Mouse (Mus musculus) gastrocnemius, postnatal 14 days (tissue): ENCODE measurements around the gene Rgs7. TPM values are rescaled to one million over a fixed set of nuclear protein-coding genes. Genes with fewer than 3 reads are reported as not detected.

Experiments
- DNase-seq: peaks from one replicate; pipeline ENCODE4 v3.0.0; 2021; ENCODE audit warnings: mixed read lengths
- intact Hi-C: fragments of 180-260 bp; cut with DNase I; formaldehyde crosslinking; loops from one replicate; pipeline ENCODE4 v1.15.1; 2025; ENCODE audit warnings: low total_unique reads
- total RNA-seq, 2 experiments: library from RNA; stranded (reverse); gene quantifications; 2 replicates each; pipeline ENCODE4 v1.2.3; 2021

The Rgs7 gene
- total RNA-seq, 2 experiments from 2014 or later, result 0.12 to 0.22 TPM

DNA sequence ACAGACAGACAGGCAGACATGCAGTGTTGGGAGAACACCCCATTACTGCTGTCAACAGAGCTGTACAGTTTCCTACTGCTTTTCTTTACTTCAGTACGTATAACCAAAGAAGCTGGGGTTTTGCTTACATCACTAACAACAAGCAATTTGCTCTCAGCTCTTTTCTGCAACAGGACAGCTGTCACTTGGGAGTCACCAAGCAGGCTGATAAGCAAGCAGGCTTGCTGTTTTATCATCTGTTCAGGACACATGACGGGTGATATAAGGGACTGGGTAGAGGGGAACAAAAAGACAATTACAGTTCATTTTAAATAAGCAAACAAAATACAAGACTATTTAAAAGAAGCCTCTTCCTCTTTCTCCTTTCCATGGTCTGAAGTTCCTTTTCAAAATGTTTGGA, 289.4 kb downstream of the Rgs7 start:
- no peak for DNase-seq
- intact Hi-C loops, result no loop called here

DNA sequence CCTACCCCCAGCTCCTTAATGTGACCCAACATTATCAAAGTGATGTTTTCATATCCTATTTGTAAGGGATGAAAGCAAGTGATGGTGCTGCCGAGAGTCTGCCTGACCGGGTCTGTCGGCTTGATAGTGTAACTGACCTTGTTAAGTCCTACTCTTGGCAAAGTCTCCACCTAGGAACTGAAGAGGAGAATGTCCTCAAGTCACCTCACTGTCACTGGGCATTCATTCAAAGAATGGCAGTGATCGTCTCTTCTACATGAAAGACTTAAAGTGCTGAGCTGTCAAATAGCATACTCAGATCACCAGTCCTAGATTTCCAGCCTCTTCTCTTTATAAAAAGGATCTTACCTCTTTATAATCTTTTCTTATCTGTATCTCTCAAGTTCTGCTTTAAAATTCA, 293.4 kb downstream of the Rgs7 start:
- intact Hi-C loops, result no loop called here
- DNase-seq, result no peak

DNA sequence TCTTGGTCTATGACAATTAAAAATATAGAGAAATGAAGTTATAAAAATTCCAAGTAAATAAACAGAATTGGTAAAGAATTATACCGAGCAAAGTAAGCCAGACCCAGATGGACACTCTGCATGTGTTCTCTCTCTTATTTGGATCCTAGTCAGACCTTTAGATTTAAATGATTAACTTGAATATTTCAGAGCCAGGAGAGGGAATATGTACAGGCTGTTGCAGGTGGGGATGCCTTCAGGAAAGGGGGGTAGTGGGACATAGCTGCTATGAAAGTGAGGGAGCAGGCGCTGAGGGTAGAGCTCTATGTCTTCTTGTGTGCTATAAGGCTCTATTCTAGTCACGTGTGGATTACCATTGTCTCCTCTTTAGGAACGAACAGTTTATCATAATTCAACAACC, 296.5 kb downstream of the Rgs7 start:
- intact Hi-C loops, result no loop called here
- DNase-seq, result no peak

DNA sequence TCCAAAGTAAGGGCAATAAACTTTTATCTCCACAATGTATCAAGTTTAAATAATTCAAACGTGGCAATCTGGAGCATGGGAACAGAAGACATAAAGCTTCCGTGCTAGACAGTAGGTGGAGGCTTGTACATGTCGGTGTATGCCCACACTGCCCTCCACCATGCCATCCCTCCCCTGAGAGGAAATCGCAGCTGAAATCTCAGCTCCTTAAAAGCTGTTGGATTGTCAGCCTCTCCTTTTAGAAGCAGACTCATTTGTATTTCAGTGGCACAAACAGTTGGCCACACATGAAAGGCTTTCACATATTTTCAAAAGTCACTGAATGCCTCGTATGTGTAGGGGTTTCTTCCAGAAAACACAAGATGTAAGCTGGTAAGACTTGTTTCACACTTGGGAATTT, 304.1 kb downstream of the Rgs7 start:
- intact Hi-C loops, result no loop called here

DNA sequence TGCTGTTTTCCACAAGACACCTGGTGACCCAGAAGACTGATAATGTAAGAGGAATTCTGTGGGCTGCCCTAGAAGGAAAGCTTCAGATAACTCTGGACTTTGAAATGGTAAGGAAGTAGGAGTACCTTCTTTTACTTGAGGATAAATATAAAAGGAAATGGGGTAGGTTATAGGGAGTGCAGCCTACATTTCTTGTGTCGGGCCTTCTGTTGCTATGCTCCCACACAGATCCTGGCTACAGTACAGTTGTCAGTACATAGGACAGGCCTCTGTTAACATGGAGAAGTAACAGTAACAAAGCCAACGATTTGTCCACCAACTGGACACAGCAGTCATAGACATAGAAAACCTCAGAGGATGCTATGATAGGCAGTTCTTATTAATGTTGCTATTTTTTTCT, 307.1 kb downstream of the Rgs7 start:
- no peak for DNase-seq
- intact Hi-C loops, result no loop called here

More for the DNA sequence above, 304.1 kb downstream of the Rgs7 start:
- DNase-seq, result no peak

DNA sequence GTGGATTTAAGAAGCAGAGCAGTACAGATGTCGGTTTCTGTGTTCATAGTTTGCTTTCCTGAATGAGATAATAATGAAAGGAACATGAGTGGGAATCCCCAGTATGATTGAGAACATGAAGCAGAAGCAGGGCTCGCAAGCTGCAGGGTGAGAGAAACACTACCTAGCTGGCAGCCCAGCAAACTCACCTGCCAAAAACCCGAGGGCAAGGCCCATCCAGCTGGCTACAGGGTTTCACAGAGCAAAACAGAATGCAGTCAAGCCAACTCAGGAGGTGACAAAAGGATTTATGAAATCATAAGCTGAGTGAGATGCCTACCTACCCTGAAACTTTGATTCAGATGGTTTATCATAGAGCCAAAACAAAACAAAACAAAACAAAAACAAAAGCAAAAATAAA, 307.6 kb downstream of the Rgs7 start:
- no peak for DNase-seq
- intact Hi-C loops, result no loop called here

DNA sequence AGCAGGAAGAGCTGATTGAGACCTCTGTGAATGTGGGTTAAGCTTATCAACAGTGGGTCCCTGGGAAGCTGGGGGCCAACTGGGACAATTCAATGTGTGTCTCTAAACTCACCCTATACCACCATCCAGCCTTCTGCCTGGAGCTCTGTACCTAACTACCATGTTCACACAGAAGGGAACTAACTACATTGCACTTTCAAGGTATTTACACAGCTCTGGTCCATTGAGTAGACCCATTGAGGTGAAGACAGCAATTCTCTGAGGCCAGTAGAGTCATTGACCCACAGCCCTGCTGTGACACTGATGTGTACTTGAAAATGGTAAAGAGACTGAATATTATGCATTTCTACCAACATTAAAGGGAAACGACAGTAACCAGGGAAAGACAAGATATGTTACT, 313.6 kb downstream of the Rgs7 start:
- intact Hi-C loops, result no loop called here
- no peak for DNase-seq

DNA sequence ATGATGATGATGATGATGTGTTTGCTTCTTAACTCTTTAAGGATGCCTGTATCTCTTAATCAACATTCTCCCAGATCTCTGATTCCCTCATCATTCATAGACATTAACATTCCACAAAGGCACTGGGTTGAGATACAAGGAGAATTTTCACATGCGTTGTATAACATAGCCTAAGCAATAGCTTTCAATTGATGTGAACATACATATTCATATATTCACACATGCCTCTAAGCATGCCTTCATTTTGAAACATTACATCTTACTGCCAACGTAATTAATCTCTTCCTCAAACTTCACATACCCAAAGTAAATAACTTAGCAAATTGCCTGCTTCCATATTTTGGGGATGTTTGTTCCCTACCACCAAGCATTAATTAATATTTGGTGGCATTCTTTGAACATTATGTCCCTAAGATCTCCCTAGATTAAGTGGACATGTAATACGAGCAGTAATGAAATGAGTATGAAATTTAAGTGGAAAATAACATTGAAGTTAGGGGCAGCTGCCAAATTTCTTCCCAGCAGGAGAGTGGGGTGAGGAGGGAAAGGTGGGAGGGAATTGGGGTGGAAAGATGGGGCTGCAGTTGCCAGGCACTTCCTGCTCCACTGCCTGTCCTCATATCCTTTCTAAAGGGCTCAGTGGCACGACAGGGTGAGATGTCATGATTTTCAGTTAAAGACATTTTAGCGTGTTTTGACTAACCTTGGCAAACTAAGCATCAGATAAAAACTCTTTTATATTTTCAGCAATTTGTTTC, 317.2 kb downstream of the Rgs7 start:
- no peak for DNase-seq
- intact Hi-C loops, result no loop called here

DNA sequence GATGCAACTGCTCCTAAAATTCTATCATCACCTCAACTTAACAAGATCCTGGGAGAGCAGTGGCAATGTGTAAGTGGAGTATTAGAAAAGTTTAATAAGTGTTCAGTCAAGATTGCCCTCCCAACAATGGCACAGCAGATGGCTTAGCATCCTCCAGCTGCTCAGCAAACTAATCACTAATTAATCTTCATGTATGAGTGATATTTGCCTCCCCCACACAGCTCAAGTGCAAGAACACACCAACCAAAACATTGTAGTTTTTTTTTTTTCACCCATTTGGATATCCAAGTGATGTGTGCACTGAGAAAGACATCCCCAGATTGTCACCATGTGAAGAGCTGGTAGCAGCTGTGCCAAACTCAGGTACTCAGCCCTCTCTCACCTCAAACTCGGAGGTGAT, 336.8 kb downstream of the Rgs7 start:
- intact Hi-C loops, result no loop called here
- no peak for DNase-seq

DNA sequence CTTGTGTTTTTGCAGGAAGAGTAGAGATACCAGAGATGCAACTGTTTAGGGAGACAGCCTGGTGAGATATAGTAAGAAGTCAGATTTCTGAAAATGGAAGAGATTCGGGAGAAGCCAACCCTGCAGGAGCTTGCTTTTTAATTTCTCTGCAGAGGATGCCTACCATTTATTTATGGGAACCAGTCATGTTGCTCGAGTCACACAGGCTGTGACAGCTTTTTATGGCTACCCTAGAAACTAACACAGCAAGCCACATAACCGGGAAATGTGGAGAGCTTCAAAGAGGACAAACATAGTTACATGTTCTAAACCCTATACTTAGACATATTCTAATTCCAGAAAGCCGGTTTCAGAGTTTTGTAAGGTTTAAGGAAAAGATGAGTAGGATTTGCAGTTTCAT, 349.2 kb downstream of the Rgs7 start:
- DNase-seq, result no peak
- intact Hi-C loops, result no loop called here

DNA sequence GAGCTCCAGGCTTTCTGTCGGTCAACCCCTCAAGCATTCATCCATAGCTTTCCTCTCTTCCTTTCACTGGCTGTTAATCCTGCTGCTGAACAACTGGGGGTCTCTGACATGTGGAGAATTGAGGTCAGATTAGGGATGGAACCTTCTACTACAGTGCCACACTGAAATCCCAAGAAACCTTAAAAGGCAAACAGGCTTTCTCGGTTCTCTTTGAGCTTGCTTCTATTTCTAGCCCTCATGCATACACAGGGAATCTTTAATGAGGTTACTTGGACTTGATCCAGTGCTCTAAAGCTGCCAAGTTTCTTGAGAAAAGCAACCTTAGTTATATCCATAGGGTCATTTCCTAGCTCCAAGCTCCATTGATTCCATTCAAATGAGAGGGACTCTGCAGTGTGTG, 363.8 kb downstream of the Rgs7 start:
- intact Hi-C loops, result no loop called here
- no peak for DNase-seq

DNA sequence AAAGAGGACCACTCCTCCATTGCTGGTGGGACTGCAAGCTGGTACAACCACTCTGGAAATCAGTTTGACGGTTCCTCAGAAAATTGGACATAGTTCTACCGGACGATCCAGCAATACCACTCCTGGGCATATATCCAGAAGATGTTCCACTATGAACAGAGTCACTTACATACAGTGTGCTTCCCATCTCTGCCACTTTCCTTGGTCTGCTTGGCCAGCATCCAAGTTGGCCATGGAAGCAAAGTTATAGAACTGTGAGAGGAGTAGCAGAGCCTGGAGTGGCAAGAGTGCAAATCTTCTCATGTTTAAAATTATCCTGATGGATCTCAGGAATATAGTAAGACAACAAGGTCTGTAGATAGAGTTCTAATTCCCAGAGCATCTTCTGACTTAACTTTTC, 367.9 kb downstream of the Rgs7 start:
- intact Hi-C loops, result no loop called here
- DNase-seq, result no peak

DNA sequence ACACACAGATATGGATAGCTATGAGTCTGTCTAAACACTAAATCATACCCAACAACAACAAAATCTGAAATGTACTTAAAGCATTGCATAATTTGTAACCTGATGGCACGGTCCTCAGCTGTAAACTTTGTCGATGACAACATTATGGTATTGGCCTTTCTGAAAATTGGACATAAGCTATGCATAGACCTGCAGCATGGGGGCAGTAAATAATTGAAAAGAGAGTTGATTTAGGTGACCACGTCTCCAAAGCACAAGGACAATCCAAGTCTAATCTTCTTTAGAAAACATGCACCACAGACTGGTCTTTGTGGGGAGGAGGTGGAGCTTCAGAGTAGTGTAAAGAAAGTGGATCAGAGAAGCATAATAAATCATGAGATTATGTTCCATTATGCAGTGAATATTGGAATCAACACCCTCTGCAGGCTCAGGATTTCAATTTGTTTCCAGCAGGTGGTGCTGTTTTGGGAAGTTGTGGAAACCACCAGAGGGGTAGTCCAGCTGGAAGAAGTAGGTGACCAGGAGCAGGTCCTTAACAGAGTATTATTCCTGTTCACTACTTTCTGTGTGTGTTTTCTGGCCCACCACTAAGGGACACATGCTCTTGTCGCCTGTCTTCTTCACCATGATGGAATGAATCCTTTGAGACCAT, 373.3 kb downstream of the Rgs7 start:
- no peak for DNase-seq
- intact Hi-C loops, result no loop called here

DNA sequence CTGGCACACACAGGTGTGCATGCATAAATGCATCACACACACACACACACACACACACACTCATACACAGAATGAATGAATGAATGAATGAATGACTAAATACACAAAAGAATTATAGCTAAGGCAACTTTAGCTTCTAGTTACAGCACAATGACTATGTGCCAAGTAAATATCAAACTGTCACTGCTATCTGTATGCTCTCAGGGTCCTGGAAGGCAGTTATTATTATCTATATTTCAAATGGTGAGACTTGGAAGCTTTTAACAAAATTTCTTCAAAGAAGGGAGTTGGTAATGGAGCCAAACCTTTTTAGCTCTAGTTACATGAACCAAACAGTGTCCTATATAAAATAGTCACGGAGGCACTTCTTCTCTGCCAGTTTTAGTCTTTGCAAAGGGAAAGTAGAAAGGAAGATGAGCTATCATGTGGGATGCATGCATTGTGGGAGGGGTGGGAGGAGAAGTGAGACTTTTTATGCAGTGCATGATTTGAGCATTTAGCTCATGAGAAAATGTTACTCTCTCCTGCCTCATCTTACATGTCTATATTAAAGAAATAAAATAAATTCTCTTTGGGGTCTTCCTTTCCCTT, 383.9 kb downstream of the Rgs7 start:
- DNase-seq, result no peak
- intact Hi-C loops, result no loop called here

DNA sequence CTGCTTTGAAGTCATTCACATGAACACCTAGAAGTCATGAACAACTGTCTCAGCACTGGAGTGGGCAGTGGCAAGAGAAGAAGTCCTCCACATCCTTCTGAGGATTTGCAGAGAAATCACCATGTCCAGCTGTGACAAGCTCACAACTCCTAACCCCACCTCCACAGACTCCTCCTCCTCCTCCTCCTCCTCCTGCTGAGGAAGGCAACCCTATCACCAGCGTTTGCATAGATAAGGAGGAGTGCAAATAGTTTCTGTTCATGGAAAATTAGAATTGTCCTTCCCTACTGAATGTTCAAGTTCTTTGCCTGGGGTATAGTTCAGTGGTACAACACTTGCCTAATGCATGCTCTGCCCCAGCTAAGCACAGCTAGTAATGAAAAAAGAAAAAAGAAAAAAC, 386.0 kb downstream of the Rgs7 start:
- intact Hi-C loops, result no loop called here
- no peak for DNase-seq

DNA sequence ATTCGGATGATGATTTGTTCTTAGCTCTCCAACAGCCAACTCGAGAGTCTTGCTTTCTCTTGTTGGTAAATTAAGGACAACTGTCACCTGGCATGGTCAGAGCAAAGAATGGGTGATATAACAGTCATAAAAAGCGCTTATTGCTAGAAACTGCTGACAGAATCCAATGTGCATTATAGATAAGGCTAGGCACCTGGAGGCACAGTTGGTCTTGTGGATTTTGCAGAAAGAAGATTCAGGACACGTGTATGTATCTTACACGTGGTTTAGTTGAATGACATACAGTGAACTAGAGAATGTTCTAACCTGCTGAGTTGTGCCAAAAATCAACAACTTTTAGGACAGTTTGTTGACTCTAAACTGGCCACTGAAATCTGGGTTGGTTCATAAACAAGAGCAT, 386.9 kb downstream of the Rgs7 start:
- DNase-seq, result no peak
- intact Hi-C loops, result no loop called here

DNA sequence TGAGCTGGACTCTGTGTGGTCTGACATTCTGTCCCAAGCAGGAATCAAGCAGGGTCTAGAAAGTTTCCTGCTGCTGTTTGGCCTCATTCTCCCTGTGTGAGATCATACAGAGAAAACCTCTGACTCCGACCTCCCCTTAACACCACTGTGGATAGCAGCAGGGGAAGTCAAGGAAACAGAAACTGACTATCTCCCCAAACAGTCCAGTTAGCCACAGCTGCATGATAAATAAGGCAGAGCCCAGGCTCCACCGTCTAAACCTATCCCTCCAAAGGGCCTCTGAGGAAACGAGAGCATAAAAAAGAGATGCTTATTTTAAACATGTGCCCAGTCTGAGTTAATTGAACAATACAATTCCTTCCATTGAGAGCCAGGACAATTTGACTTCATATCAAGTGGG, 395.3 kb downstream of the Rgs7 start:
- no peak for DNase-seq
- intact Hi-C loops, result no loop called here

DNA sequence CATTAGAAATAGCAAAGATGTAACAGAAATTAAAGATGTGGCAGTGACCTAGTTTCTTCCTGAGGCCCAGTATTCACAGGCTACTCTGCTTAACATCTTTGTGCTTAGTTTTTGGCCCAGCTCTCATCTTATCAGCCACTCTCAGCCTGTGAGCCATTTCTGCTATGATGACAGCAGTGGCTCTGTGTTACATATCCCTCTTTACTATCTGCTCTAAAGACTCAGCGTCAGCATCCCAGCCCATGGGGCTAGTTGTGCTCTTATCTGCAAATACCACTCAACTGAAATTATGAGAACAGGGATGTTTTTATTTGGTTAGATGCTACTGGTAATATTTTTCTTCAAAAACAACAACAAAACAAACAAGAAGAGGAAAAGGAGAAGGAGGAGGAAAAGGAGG, 410.2 kb downstream of the Rgs7 start:
- no peak for DNase-seq
- intact Hi-C loops, result no loop called here

DNA sequence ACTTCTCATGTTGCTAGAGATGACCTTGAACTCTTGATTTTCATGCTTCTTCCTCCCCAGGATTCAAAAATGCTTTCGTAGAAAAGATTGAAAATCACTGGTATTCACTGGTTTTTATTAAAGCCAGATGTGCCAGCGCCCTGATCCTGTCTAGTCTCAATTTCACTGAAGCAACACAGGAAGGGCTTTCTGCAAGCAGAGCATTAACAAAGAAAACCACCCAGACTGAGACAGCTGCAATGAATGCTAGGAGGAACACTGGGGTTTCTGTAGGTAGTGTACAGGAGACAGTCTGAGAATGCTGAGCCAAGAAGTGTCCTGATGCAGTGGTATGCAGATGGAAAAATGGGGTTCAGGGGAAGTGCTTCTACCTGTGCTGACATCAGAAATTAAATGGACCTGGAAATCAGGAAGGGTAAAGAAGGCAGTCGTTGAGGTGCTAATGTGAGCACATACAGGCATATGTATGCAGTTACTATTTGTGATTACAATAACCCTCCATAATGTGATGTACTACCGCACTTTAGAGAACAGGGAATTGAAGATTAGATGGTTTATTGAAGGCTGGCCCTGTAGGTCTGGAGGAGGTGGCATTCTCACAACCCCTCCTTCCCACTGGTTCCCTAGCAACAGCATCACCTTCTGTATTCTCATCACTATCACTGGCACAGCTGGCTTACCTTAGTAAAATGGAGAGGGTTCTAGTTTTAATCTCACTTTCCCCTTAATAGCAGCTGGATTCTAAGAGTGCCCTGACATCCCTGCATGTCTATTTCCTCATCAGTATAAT, 412.3 kb downstream of the Rgs7 start:
- intact Hi-C loops, result no loop called here
- DNase-seq, result no peak

DNA sequence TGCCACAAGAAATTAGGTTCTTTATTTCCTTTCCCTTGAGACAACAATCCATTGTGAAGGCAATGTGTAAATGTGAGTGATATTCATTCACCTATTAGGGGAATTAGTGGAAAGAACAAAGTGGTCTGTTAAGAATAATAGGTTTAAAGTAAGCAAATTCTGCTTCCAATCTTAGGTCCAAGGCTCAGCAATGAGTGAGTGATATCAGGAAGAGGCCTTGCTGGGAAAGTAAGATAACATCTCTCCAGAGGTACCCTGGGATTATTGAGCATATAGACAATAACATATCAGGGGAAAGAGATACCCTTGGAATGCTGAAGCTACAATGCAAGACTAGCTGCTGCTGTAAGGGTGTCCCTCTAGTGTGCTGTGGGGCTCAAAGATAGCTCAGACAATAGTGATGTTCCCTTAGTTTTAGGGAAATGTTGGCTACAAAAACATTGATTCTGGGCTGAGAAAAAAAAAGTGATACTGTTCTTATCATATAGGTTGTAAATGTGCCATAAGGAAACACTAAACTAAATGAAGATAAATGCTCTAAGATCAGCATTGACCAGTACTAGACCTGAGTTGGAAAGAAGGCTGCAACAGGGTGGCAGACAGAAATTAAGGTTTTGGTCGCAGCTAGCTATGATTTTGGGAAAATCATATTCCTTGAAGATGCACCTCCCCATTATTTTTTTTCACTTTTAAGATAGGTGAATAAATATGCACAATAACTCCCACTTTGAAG, 418.6 kb downstream of the Rgs7 start:
- DNase-seq, result no peak
- intact Hi-C loops, result no loop called here
